Mouse (Mus musculus) cerebellum, adult 18-20 months (tissue): ENCODE measurements around the gene Capn12.

Source experiments
- DNase-seq, 2 experiments: peaks; one replicate each; pipeline ENCODE4 v3.0.0; 2021

The Capn12 gene

DNA sequence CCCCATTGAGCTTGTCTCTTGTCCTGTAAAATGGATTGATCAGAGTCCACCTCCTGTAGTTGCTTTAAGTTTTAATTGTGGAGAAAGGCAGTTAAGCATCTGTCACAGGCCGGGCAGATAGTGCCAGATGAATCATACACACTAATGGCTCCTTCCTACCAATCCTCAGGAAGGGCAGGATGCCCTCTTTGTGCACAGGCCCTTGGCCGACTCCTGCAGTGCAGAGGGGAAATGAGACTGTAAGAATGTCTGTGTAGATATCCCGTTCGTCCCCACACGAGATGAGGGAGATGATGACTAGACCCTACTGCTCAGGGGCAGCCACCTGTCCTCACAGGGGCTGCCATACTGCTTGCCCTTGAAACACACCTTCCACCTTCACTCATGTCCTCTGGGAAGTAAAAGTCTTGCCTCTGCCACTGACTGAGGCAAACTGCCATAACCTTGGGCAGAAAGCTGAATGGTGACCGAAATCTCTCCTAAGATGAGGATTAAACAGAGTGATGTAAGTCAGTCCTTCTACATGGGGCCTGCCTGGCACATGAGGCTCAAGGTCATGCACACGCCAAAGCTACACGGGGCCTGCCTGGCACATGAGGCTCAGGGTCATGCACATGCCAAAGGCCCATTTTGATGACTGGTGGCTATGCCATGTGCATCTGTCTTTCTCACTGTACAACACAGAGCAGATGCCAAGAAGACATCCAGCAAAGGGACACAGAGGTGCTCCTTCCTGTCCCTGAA is 40.7 kb downstream of the Capn12 start:
- peak; percentile 39 to 40 for DNase-seq

- DNase-seq, result peak in 1 of 2 experiments; percentile 36
Measured at GRCm38 (mm10) chr7:28922606-28923005, 41.4 kb downstream of the Capn12 start.

DNA sequence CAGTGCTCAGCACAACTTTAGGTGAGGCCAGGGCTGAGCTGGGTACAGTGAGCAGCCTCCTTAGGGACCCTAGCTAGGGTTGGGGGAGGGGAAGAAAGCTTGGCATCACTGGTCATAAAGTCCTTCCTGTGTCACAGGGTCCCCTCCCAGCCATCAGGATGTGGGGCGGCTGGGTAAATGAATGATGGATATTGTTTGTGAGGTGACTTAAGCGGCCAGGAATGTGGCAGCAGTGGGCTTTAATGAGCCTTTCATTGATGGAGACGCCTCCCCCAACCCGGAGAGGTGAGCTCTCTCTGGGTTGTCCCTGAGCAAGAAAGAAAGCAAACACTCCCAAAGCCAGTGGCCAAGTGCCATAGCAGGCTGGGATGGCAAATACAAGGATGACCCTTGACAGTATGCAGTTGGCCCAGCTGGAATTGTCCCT is 42.7 kb downstream of the Capn12 start:
- no peak for DNase-seq

DNA sequence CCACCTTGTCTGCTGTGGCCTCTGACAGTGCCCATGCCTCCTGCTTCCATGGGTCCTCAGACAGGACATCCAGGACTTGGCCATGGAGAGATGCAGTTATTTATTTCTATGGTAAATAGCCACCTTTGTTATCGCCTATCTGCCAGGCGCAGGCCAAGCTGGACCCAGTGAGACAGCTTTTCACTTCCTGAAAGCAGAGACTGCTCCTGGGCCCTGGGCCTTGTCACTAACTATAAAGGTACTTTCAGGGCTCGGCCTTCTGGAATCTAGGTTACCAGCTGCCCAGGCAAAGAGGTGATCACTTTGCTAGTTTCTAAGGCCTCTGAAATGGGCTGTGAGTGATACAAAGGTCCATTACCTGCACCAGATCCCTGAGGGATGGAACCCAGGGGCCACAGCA is 43.6 kb downstream of the Capn12 start:
- DNase-seq, result no peak

GRCm38 (mm10) chr7:28925317-28925716 is 44.1 kb downstream of the Capn12 start:
- DNase-seq, result no peak

DNA sequence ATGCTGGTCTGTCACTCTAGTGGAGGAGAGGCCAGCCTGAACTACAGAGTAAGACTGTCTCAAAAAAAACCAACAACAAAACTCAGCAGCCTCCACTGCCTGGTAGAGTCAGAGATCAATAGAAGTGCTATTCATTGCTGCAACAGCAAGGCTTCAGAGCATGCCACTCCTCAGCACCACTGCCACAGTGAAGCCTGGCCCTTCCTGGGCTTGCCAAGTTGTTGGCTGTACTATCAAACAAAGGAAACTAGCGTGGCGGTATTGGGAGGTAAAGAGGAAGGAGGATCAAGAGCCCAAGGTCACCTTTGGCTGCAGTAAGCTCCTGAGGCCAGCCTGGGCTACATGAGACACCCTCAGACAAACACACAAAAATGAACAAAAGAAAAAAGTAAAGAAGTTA is 45.0 kb downstream of the Capn12 start:
- DNase-seq, result no peak

DNA sequence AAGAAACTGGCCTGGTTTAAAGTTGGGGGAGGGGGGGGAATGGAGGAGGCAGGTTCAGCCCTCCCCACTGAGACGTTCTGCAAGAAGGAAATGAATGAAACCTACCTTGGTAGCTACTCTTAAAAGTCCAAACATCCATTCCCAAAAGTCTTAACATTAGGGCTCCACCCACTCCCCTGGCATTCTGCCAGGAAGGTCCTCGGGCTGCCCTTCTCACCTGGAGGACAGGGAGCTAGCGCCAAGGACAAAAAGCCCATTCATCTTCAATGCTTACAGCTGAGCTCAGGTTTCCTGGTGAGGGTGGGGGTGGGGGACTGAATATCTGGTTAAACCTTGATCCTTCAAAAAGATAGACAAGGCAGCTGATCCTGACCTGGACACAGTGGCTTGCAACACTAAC is 48.2 kb downstream of the Capn12 start:
- DNase-seq, result no peak

DNA sequence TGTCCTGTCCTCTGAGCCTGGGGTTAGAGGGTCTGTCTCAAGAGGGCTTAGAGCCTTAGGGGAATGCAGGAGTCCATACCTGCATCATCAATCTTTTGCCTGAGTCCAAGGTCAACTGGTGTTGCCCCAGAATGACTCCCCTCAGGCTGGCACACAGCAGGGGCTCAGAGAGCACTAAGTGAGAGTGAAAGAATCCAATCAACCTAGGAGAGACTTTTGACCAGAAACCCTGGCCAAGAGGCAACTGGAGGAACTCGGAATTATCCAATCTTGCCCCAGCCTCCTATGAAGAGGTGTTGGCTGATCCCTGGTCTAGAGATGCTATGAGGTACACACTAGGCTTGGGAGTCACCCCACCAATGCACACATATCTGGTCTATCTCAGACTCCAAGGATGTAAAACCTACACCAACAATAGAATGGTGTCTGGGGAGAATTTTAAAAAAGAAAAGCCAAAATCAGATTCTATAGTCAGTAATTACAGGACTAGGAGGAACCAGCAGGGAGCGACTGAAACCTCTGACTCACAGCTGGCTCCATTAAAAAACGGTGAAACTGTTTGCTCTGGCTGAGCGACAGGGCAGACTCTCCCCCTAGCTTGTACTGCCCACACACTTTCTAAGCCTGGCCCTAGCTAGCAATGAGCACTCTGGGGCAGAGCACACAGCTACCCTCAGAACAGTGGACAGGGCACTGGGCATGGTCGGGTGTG is 49.3 kb downstream of the Capn12 start:
- DNase-seq, result no peak

- DNase-seq, result no peak
Measured at GRCm38 (mm10) chr7:28931032-28931694, 49.9 kb downstream of the Capn12 start.

- no peak for DNase-seq
Measured at GRCm38 (mm10) chr7:28931695-28932039, 50.4 kb downstream of the Capn12 start.

DNA sequence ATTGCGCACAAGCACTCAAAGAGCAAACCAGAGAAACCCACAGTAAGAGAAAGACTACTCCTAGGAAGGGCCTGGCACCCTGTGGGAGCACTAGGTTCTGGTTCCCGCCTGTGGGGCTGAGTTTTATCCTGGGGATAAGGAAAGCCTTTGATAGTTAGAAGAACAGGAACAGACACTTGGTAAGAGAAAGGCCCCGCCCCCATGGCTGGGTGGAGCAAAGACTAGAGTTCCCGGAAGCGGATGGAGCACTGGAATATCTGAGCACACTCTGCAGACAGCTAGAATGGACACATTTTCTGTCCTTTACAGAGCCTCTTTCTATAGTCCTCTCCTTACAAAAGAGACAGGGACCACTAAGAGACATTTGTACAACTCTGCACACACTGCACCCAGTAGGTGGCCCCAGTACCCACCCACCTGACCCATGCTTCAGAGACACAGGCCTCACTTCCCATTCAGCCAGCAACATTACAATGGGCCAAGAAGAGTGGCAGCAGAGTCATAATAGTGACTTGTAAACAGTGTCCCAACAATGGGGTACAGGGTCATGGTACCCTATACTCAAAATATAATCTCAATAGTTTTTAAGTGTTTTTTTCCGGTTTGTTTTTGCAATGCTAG is 51.3 kb downstream of the Capn12 start:
- DNase-seq, result no peak

DNA sequence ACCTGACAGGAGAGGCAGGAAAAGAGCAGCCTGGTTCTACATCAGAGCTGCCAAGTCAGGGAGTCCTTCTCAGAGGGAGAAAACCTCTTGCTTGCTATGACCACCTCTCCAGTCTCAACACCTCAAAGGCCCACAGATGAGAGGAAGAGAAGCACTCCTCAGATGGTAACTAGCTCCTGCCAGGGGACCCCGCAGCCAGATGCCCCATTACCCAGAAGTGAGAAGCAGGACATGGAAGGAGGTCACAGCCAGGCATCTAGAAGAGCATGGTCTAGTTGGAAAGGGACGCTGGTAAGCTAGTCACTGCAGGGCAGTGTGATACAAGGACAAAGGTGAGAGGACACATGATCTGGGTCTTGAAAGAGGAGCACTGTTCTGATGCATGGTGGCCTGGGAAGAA is 52.6 kb downstream of the Capn12 start:
- no peak for DNase-seq

DNA sequence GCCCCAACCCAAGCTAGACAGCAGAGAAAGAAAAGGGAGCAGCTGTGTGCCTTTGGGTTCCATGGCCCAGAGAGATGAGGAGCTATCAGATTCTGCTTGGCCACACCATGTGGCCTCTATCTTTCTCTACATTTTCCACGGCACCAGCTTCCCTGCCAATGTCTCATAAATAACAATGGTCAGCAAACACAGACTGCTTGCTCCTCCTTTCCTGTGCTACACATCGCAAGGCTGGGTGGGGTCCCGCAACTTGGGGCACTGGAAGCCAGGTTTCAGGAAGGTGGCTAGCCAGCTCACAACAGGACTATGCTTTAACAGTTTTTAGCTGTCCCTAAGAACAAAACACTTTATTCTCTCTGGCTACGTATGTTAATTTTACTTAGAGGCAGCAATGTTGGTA is 55.6 kb downstream of the Capn12 start:
- DNase-seq, result no peak

GRCm38 (mm10) chr7:28938654-28939053 is 57.4 kb downstream of the Capn12 start:
- DNase-seq, result no peak

DNA sequence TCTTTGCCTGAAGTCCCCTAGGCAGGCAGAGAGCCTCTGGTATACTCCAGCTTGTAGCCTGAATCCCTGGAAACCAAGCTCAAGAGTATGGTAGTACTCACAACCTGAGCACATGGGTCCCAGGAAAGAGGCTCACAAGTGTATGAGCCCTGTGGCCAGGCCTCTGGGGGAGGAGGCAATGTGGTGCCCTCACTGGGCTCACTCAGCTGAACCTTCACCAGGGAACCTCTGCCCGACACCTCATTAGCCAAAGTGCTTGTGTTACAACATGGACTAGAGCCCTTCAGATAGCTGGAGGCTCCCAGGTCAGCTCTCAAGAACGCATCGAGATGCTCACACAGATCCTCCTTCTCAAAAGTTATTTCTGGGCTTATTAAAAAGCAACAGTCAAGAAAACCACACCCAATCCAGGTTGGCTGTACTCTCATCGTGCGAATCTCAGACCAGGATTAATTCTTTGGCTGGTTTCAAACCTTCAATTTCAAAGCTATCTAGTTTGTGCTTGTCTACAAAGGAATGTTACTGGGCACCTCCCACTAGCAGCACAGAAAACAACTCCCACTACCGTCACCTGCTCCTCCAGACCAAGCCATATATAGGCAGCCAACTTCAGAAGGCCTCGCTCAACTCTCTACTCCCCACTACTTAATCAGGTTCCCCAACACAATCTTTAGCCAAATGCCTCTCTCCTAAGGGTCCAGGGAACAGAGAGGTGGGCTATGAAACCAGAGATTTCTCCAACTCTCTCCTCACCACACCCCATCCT is 58.4 kb downstream of the Capn12 start:
- no peak for DNase-seq

DNA sequence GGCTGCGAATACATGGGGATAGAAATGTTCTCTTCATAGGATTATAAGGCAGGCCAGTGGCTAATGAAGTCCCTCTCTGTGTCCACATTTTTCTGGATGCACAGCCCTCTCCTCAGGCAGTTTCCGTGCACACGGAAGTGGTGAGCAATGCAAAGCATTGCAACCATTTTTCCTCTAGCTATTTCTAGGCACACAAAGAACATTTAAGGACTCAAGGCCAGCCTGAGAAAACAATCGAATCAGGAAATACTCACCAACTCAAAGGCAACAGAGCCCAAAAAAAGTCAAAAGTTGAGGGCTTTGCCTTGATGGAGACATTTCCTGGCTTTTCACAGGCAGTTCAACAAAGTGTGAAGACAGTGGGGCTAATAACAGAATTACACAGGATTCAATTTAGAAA is 59.9 kb downstream of the Capn12 start:
- DNase-seq, result no peak

GRCm38 (mm10) chr7:28941542-28941941 is 60.3 kb downstream of the Capn12 start:
- no peak for DNase-seq
